Mouse (Mus musculus): ENCODE measurements around the gene Entpd7.

DNA sequence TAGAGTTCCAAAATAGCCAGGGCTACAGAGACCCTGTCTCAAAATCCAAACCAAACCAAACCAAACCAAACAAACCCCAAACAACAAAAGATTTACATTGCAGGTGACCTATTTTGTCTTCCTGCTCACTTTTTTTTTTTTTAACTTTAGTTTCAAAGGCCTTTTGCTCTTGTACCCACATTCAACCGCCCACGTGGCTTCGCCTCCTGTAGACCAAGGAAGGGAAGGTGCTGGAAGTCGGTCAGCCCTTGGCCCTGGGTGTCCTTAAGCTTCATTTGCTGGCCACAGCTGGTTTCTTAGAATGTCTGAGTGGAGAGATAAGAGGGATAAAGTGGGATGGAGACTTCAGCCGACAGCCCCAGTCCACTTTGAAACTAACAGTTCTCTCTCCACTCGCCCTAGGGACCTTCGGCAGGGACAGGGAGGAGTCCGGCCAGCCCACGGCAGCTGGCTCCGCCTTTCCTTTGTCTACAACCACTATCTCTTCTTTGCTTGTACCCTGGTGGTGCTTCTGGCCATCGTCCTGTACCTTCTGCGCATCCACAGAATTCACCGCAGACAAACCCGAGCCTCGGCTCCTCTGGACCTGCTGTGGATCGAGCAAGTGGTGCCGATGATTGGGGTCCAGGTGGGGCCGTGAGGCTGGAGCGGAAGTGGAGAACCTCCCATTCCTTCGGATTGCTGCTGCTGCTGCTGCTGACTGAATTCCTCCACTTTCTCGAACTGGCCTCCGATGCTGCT lies 40.0 kb downstream of the Entpd7 start:
- TF ChIP-seq CTCF (IDR thresholded peaks at IDR 0.05; ENCODE audit: extremely low read depth, insufficient read length, insufficient replicate concordance, low read depth, low read length): no peak
- no peak for TF ChIP-seq POLR2A (IDR thresholded peaks at IDR 0.05; ENCODE audit: low read depth, low read length)

All from small intestine, adult 2 months (tissue).